Mouse (Mus musculus) CH12.LX (cell line): Measurements from ENCODE around the gene Nsf.

ENCODE experiments used
- CTCF ChIP-seq, 2 experiments: IDR thresholded peaks in 1 of 2; conservative IDR thresholded peaks in 1 of 2; 2 replicates each; pipeline ENCODE4 v1.5.1; 2011 to 2012; ENCODE audit warnings: low read depth in 2 of 2, low read length in 2 of 2, improper control_type of control experiment in 1 of 2, inconsistent platforms in 1 of 2, mild to moderate bottlenecking in 1 of 2, moderate library complexity in 1 of 2
- EP300 ChIP-seq: IDR thresholded peaks from 2 replicates; pipeline ENCODE4 v1.6.1; 2011; ENCODE audit warnings: low read length, improper control_type of control experiment
- MAX ChIP-seq: IDR thresholded peaks from 2 replicates; pipeline ENCODE4 v1.6.1; 2011; ENCODE audit warnings: low read length, improper control_type of control experiment
- MAZ ChIP-seq: IDR thresholded peaks from 2 replicates; pipeline ENCODE4 v1.6.1; 2012; ENCODE audit warnings: low read depth, mild to moderate bottlenecking, inconsistent platforms, low read length, improper control_type of control experiment, moderate library complexity
- MYC ChIP-seq: IDR thresholded peaks from 2 replicates; pipeline ENCODE4 v1.6.1; 2011; ENCODE audit warnings: low read depth, mild to moderate bottlenecking, improper control_type of control experiment, low read length
- POLR2A ChIP-seq: IDR thresholded peaks from 2 replicates; pipeline ENCODE4 v1.6.1; 2011; ENCODE audit warnings: low read depth, mild to moderate bottlenecking, improper control_type of control experiment, low read length
- TCF12 ChIP-seq: IDR thresholded peaks from 2 replicates; pipeline ENCODE4 v1.6.1; 2014; ENCODE audit warnings: low read depth, mild to moderate bottlenecking, inconsistent platforms, low read length, improper control_type of control experiment

DNA sequence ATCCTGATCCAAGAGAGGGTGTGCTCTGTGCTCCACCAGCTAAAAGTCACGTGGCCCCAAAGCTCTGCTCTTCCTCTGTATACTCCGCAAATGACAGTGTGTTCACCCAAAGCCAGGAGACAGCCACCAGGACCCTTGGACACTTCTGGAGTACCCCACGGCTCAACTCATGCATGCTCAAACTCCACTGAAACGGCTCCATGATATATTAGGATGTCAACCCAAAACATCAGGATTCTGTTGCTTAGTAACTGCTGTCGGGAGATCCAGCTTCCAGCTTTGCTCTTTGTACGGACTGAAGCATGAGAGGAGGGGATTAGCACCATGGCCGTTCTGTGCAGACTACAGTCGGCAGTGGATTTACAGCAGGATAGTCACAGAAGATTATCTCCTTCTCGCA is 99.6 kb downstream of the Nsf start:
- TF ChIP-seq POLR2A (no peak), EP300 (no peak), MYC (no peak), MAZ (no peak), CTCF (conservative IDR thresholded peaks at IDR 0.05 in 1 of 2, IDR thresholded peaks at IDR 0.05 in 1 of 2; ENCODE audit: low read depth in 2 of 2, low read length in 2 of 2) (no peak), TCF12 (no peak), MAX (no peak)
